Mouse (Mus musculus): ENCODE measurements at regions not wholly inside any gene's neighbourhood (a gene's known extent, or its start where the extent isn't known, plus 50 kb on each side); places are given as distances from the start of the nearest gene placed in this dataset.

GRCm38 (mm10) chr7:129790590-129791449, 199.2 kb downstream of the Wdr11 start:
- Histone ChIP-seq H3K79me2 (ENCODE audit: control insufficient read depth, insufficient read depth) (no peaks in the 10 kb centered on the region), H3K27me3 (ENCODE audit: control insufficient read depth, insufficient read depth, insufficient read length) (no peaks in the 10 kb centered on the region), H3K79me3 (ENCODE audit: low read depth) (no peaks in the 10 kb centered on the region), H3K4me3 (ENCODE audit: insufficient read depth, poor library complexity, severe bottlenecking) (no peak overlapping the region), H3ac (ENCODE audit: control insufficient read depth, insufficient read length, low read depth) (no peak overlapping the region), H3K36me3 (ENCODE audit: control insufficient read depth, insufficient read depth) (no peaks in the 10 kb centered on the region)
- no peak for TF ChIP-seq CTCF (IDR thresholded peaks at IDR 0.05; ENCODE audit: control insufficient read depth, insufficient read depth, insufficient read length)
- TF ChIP-seq USF1 (IDR thresholded peaks at IDR 0.05; ENCODE audit: low read depth): no peak
- TF ChIP-seq FOSL1 (IDR thresholded peaks at IDR 0.05; ENCODE audit: insufficient read depth, low read length, poor library complexity, severe bottlenecking): no peak
- no peak for TF ChIP-seq MYOG (IDR thresholded peaks at IDR 0.05; ENCODE audit: control insufficient read depth, extremely low read depth, insufficient read length)

DNA sequence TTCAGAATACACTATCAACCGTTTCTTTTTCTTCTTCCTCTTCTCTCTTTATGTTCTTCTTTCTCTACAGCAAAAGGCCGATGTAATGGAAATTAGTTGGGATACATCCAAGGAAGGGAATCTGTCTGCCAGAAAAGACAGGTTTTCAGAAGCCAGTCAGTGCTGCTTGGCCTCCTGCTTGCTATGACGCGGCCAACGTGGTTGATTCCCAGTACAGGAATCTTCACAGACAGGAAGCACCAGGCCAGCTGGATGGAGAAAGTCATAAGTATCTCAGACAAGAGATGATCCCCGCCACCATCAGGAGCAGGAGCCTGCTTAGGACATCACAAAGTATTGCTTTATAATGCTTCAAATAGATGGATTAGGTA, 199.8 kb downstream of the Wdr11 start:
- TF ChIP-seq MYOG (IDR thresholded peaks at IDR 0.05; ENCODE audit: control insufficient read depth, extremely low read depth, insufficient read length): no peak
- TF ChIP-seq FOSL1 (IDR thresholded peaks at IDR 0.05; ENCODE audit: insufficient read depth, low read length, poor library complexity, severe bottlenecking): no peak
- TF ChIP-seq CEBPB (IDR thresholded peaks at IDR 0.05; ENCODE audit: low read depth): no peak
- no peak for TF ChIP-seq MAX (IDR thresholded peaks at IDR 0.05)
- TF ChIP-seq CTCF (IDR thresholded peaks at IDR 0.05; ENCODE audit: control insufficient read depth, insufficient read depth, insufficient read length): no peak
- TF ChIP-seq MYOD1 (IDR thresholded peaks at IDR 0.05; ENCODE audit: control insufficient read depth, insufficient read length, low read depth): no peak
- TF ChIP-seq USF1 (IDR thresholded peaks at IDR 0.05; ENCODE audit: low read depth): no peak
- no peak overlapping the region for H3ac ChIP-seq (ENCODE audit: control insufficient read depth, insufficient read length, low read depth)
- no peaks in the 10 kb centered on the region for H3K36me3 ChIP-seq (ENCODE audit: control insufficient read depth, insufficient read depth)
- H3K4me3 ChIP-seq (ENCODE audit: insufficient read depth, poor library complexity, severe bottlenecking): no peak overlapping the region
- no peaks in the 10 kb centered on the region for H3K27me3 ChIP-seq (ENCODE audit: control insufficient read depth, insufficient read depth, insufficient read length)
- H3K79me3 ChIP-seq (ENCODE audit: low read depth): no peaks in the 10 kb centered on the region
- no peaks in the 10 kb centered on the region for H3K79me2 ChIP-seq (ENCODE audit: control insufficient read depth, insufficient read depth)

GRCm38 (mm10) chr7:129793733-129794132, 202.1 kb downstream of the Wdr11 start:
- no peaks in the 10 kb centered on the region for H3K79me2 ChIP-seq (ENCODE audit: control insufficient read depth, insufficient read depth)

GRCm38 (mm10) chr7:129794276-129794675, 202.6 kb downstream of the Wdr11 start:
- no peak overlapping the region for H3K4me3 ChIP-seq (ENCODE audit: insufficient read depth, poor library complexity, severe bottlenecking)
- no peaks in the 10 kb centered on the region for H3K36me3 ChIP-seq (ENCODE audit: control insufficient read depth, insufficient read depth)
- H3K79me2 ChIP-seq (ENCODE audit: control insufficient read depth, insufficient read depth): no peaks in the 10 kb centered on the region
- H3ac ChIP-seq (ENCODE audit: control insufficient read depth, insufficient read length, low read depth): no peak overlapping the region
- H3K27me3 ChIP-seq (ENCODE audit: control insufficient read depth, insufficient read depth, insufficient read length): no peaks in the 10 kb centered on the region
- no peak for TF ChIP-seq MYOG (IDR thresholded peaks at IDR 0.05; ENCODE audit: control insufficient read depth, extremely low read depth, insufficient read length)
- no peak for TF ChIP-seq CTCF (IDR thresholded peaks at IDR 0.05; ENCODE audit: control insufficient read depth, insufficient read depth, insufficient read length)
- no peak for TF ChIP-seq FOSL1 (IDR thresholded peaks at IDR 0.05; ENCODE audit: insufficient read depth, low read length, poor library complexity, severe bottlenecking)
- no peak for TF ChIP-seq USF1 (IDR thresholded peaks at IDR 0.05; ENCODE audit: low read depth)
- no peak for TF ChIP-seq MAX (IDR thresholded peaks at IDR 0.05)
- TF ChIP-seq CEBPB (IDR thresholded peaks at IDR 0.05; ENCODE audit: low read depth): no peak
- no peak for TF ChIP-seq MYOD1 (IDR thresholded peaks at IDR 0.05; ENCODE audit: control insufficient read depth, insufficient read length, low read depth)
- H3K79me3 ChIP-seq (ENCODE audit: low read depth): no peaks in the 10 kb centered on the region

More at GRCm38 (mm10) chr7:129793733-129794132, 202.1 kb downstream of the Wdr11 start:
- Histone ChIP-seq H3K4me3 (ENCODE audit: insufficient read depth, poor library complexity, severe bottlenecking) (no peak overlapping the region), H3K27me3 (ENCODE audit: control insufficient read depth, insufficient read depth, insufficient read length) (no peaks in the 10 kb centered on the region), H3K36me3 (ENCODE audit: control insufficient read depth, insufficient read depth) (no peaks in the 10 kb centered on the region), H3K79me3 (ENCODE audit: low read depth) (no peaks in the 10 kb centered on the region), H3ac (ENCODE audit: control insufficient read depth, insufficient read length, low read depth) (no peak overlapping the region)
- TF ChIP-seq FOSL1 (IDR thresholded peaks at IDR 0.05; ENCODE audit: insufficient read depth, low read length, poor library complexity, severe bottlenecking) (no peak), CEBPB (IDR thresholded peaks at IDR 0.05; ENCODE audit: low read depth) (no peak), MAX (IDR thresholded peaks at IDR 0.05) (no peak), CTCF (IDR thresholded peaks at IDR 0.05; ENCODE audit: control insufficient read depth, insufficient read depth, insufficient read length) (no peak), MYOD1 (IDR thresholded peaks at IDR 0.05; ENCODE audit: control insufficient read depth, insufficient read length, low read depth) (no peak), USF1 (IDR thresholded peaks at IDR 0.05; ENCODE audit: low read depth) (no peak), MYOG (IDR thresholded peaks at IDR 0.05; ENCODE audit: control insufficient read depth, extremely low read depth, insufficient read length) (no peak)

GRCm38 (mm10) chr7:129798525-129798924, 206.9 kb downstream of the Wdr11 start:
- Histone ChIP-seq H3K79me2 (ENCODE audit: control insufficient read depth, insufficient read depth) (no peaks in the 10 kb centered on the region), H3ac (ENCODE audit: control insufficient read depth, insufficient read length, low read depth) (no peak overlapping the region), H3K4me3 (ENCODE audit: insufficient read depth, poor library complexity, severe bottlenecking) (no peak overlapping the region), H3K36me3 (ENCODE audit: control insufficient read depth, insufficient read depth) (no peaks in the 10 kb centered on the region), H3K79me3 (ENCODE audit: low read depth) (no peaks in the 10 kb centered on the region), H3K27me3 (ENCODE audit: control insufficient read depth, insufficient read depth, insufficient read length) (no peaks in the 10 kb centered on the region)
- TF ChIP-seq MYOD1 (IDR thresholded peaks at IDR 0.05; ENCODE audit: control insufficient read depth, insufficient read length, low read depth): no peak
- no peak for TF ChIP-seq FOSL1 (IDR thresholded peaks at IDR 0.05; ENCODE audit: insufficient read depth, low read length, poor library complexity, severe bottlenecking)
- TF ChIP-seq MYOG (IDR thresholded peaks at IDR 0.05; ENCODE audit: control insufficient read depth, extremely low read depth, insufficient read length): no peak
- TF ChIP-seq CTCF (IDR thresholded peaks at IDR 0.05; ENCODE audit: control insufficient read depth, insufficient read depth, insufficient read length): no peak
- TF ChIP-seq USF1 (IDR thresholded peaks at IDR 0.05; ENCODE audit: low read depth): no peak
- TF ChIP-seq MAX (IDR thresholded peaks at IDR 0.05): no peak
- no peak for TF ChIP-seq CEBPB (IDR thresholded peaks at IDR 0.05; ENCODE audit: low read depth)

Measured in C2C12 (cell line).